Comparison of ENCODE assay signal across 9 mouse cellular contexts in the genomic region with DNA sequence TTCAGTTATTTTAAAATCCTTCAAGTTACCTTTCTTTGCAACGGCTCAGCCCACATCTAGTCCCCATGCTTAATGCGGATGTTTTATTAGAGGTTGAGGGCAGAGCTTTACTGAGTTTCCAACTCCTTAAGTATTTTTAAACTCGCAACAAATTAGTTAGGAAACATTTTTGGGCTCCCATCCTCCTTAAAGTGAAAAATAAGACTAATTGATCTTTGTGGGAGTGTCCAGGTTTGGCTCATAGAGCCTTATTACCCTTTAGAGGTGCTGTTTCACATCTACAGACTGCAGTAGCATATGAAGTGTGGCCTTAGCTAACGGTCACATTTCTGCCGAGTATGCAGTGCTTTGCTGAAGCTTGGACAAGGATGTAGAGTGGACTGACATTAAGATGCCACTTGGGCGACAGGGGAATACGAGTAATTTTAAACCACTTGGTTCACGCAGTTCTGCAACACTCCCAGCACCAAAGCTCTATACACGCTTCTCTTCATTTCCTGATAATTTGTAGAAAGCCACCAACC. TPM values are rescaled to one million over a fixed set of nuclear protein-coding genes. Genes with fewer than 3 reads are reported as not detected.
DNase-seq lines count a peak whose midpoint lies in the region; ATAC-seq and TF ChIP-seq lines count a peak whose summit lies in the region.
"Had no signal": no experiment of that assay in that cellular context is flagged by ENCODE, and none has a peak within 500 bp of the region (broad histone marks: within the 10 kb centered on the region; RNA-seq: fewer than 3 reads in every experiment).

No protein-coding gene starts in this region.

- H3K4me3 ChIP-seq in lung, adult 2 months (replicated peaks; ENCODE audit: extremely low read depth, low read depth, low read length), result peak overlapping the region; percentile 81
- H3K4me3 ChIP-seq in embryonic facial prominence, embryonic 11.5 days (ENCODE audit: low read depth, low read length), result peak overlapping the region; percentile 71
- H3K4me3 ChIP-seq in intestine, embryonic 15.5 days (replicated peaks), result peak overlapping the region; percentile 71
- peak overlapping the region; percentile 71 for H3K4me3 ChIP-seq in neural tube, embryonic 12.5 days

- no peak for DNase-seq in lung, adult 2 months
- DNase-seq in lung, postnatal 36 days, result no peak
- no peak for DNase-seq in embryonic facial prominence, embryonic 11.5 days (ENCODE audit: low spot score)
- DNase-seq in right cerebral cortex, adult 2 months (ENCODE audit: low spot score in 2 of 2), result no peak
- DNase-seq in layer of hippocampus, postnatal 14 days (ENCODE audit: low spot score in 2 of 2), result no peak
- DNase-seq in adrenal gland, adult 8-10 months, result no peak

- H3K27me3 ChIP-seq in embryonic facial prominence, embryonic 11.5 days (ENCODE audit: control insufficient read depth, insufficient read depth, low read length), result no peaks in the 10 kb centered on the region
- no peaks in the 10 kb centered on the region for H3K27me3 ChIP-seq in intestine, embryonic 15.5 days (replicated peaks)
- no peaks in the 10 kb centered on the region; the same call in 1 of the 2 replicates for H3K27me3 ChIP-seq in neural tube, embryonic 12.5 days (replicated peaks)

- H3K9ac ChIP-seq in embryonic facial prominence, embryonic 11.5 days (replicated peaks; ENCODE audit: low read length), result no peak overlapping the region; the same call in 1 of the 2 replicates
- no peak overlapping the region for H3K9ac ChIP-seq in intestine, embryonic 15.5 days
- no peak overlapping the region for H3K9ac ChIP-seq in neural tube, embryonic 12.5 days

- H3K4me1 ChIP-seq in lung, adult 2 months (ENCODE audit: control insufficient read depth, insufficient read depth, low read length), result peaks cover 7% of the 10 kb centered on the region
- no peaks in the 10 kb centered on the region; the same call in 1 of the 2 replicates for H3K4me1 ChIP-seq in embryonic facial prominence, embryonic 11.5 days (ENCODE audit: control insufficient read depth, insufficient read depth, low read length)
- H3K4me1 ChIP-seq in intestine, embryonic 15.5 days (replicated peaks), result peaks cover 10% of the 10 kb centered on the region; the same call in 1 of the 2 replicates
- peaks cover 6% of the 10 kb centered on the region for H3K4me1 ChIP-seq in neural tube, embryonic 12.5 days

- TF ChIP-seq POLR2A in lung, adult 2 months (IDR thresholded peaks at IDR 0.05; ENCODE audit: borderline replicate concordance, extremely low read depth, low read depth, low read length), result no peak

- no peak overlapping the region for H3K27ac ChIP-seq in embryonic facial prominence, embryonic 11.5 days (replicated peaks; ENCODE audit: low read depth, low read length)
- H3K27ac ChIP-seq in intestine, embryonic 15.5 days, result no peak overlapping the region
- H3K27ac ChIP-seq in neural tube, embryonic 12.5 days, result no peak overlapping the region

- WGBS in lung, adult 2 months, result 30% methylated on average over 9 of the region's 9 CpGs
- 65% methylated on average over 9 of the region's 9 CpGs for WGBS in embryonic facial prominence, embryonic 11.5 days
- 61% methylated on average over 9 of the region's 9 CpGs for WGBS in intestine, embryonic 15.5 days
- WGBS in neural tube, embryonic 12.5 days, result 70% methylated on average over 9 of the region's 9 CpGs

- TF ChIP-seq CTCF in lung, adult 2 months (IDR thresholded peaks at IDR 0.05; ENCODE audit: insufficient read depth, low read length), result no peak

- no peaks in the 10 kb centered on the region for H3K9me3 ChIP-seq in embryonic facial prominence, embryonic 11.5 days (replicated peaks; ENCODE audit: control insufficient read depth, low read length)
- no peaks in the 10 kb centered on the region for H3K9me3 ChIP-seq in intestine, embryonic 15.5 days
- H3K9me3 ChIP-seq in neural tube, embryonic 12.5 days, result no peaks in the 10 kb centered on the region

- H3K4me2 ChIP-seq in embryonic facial prominence, embryonic 11.5 days (ENCODE audit: low read depth, low read length), result peak overlapping the region; percentile 63
- peak overlapping the region; percentile 97 for H3K4me2 ChIP-seq in intestine, embryonic 15.5 days (replicated peaks)
- H3K4me2 ChIP-seq in neural tube, embryonic 12.5 days (replicated peaks), result peak overlapping the region; percentile 86

- H3K36me3 ChIP-seq in embryonic facial prominence, embryonic 11.5 days (replicated peaks; ENCODE audit: control insufficient read depth, insufficient read depth, low read depth, low read length), result no peaks in the 10 kb centered on the region
- H3K36me3 ChIP-seq in intestine, embryonic 15.5 days, result no peaks in the 10 kb centered on the region
- H3K36me3 ChIP-seq in neural tube, embryonic 12.5 days, result no peaks in the 10 kb centered on the region

- no peak for ATAC-seq in embryonic facial prominence, embryonic 11.5 days (replicated peaks; ENCODE audit: insufficient number of reproducible peaks, low FRiP score, low TSS enrichment, low read depth)
- ATAC-seq in intestine, embryonic 15.5 days, result no peak
- ATAC-seq in neural tube, embryonic 12.5 days (ENCODE audit: low FRiP score, low read depth), result no peak
- ATAC-seq: inflammation-experienced regulatory T-cells, adult 6 months had no signal

RNA-seq across cellular contexts. Expression of gene Lrrc8c, which starts 1.3 kb away (rescaled TPM):
- 43.7 and 51.6 TPM in 2 replicates for polyA plus RNA-seq in lung, adult 2 months (2012; rRNA removed)
- 13.5 and 13.6 TPM in 2 replicates for polyA plus RNA-seq in embryonic facial prominence, embryonic 11.5 days (2014; fragmentation: Nextera tagmentation; extraction: Ambion mirVana)
- polyA plus RNA-seq in intestine, embryonic 15.5 days (2015; fragmentation: Nextera tagmentation; extraction: Ambion mirVana), result 15.0 and 16.2 TPM in 2 replicates
- 8.6 and 10.9 TPM in 2 replicates for polyA plus RNA-seq in neural tube, embryonic 12.5 days (2016; fragmentation: Nextera tagmentation; extraction: Ambion mirVana)
- total RNA-seq in layer of hippocampus, postnatal 14 days (2021), result 10 to 100 TPM; 29.0 to 32.0 TPM
- 10 to 100 TPM; 16.8 to 28.0 (median 24.5) TPM for total RNA-seq in adrenal gland, adult 8-10 months (2022)
